Mouse (Mus musculus) cortical plate, adult 2 months (tissue): ENCODE data around the gene Tctex1d4.

Experiments used
- CTCF ChIP-seq: fragments of 200-500 bp; IDR thresholded peaks from 2 replicates; pipeline ENCODE4 v1.5.1; 2011; ENCODE audit warnings: mild to moderate bottlenecking, control low read depth, low read length; ENCODE audit not compliant: insufficient read depth; ENCODE audit errors: extremely low read depth
- POLR2A ChIP-seq: fragments of 200-500 bp; IDR thresholded peaks from 2 replicates; pipeline ENCODE4 v1.6.1; 2011; ENCODE audit warnings: mild to moderate bottlenecking, low read length, control low read depth; ENCODE audit not compliant: insufficient read depth; ENCODE audit errors: extremely low read depth

- TF ChIP-seq POLR2A (no peak), CTCF (no peak)
These were observed 18.1 kb upstream of the Tctex1d4 start for GRCm38 (mm10) chr4:117108524-117108849.
